Mouse (Mus musculus): ENCODE data around the gene Grhl1.

DNA sequence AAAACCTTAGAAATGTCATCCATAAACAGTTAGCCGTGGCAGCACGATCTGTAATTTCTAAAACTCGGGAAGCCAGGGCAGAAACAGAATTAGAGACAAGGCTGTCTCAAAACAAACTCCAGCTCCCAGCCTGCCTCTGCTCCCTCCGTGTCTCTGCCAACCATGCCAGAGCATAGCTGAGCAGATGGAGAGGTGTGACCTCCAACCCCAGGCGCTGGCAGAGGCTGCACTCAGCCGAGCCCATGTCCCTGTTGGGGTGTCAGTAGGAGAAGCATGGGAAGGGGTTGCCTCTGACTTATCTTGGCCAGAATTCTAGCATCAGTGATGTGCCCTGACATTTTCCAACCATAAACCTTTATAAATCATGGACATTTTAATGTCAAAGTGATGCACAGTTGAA is 40.5 kb downstream of the Grhl1 start:
- no peak for TF ChIP-seq CTCF (IDR thresholded peaks at IDR 0.05; ENCODE audit: low read depth)
- no peak for TF ChIP-seq EP300 (IDR thresholded peaks at IDR 0.05; ENCODE audit: low read depth)
